Comparison of ENCODE assay signal across 7 mouse cellular contexts in the genomic region with DNA sequence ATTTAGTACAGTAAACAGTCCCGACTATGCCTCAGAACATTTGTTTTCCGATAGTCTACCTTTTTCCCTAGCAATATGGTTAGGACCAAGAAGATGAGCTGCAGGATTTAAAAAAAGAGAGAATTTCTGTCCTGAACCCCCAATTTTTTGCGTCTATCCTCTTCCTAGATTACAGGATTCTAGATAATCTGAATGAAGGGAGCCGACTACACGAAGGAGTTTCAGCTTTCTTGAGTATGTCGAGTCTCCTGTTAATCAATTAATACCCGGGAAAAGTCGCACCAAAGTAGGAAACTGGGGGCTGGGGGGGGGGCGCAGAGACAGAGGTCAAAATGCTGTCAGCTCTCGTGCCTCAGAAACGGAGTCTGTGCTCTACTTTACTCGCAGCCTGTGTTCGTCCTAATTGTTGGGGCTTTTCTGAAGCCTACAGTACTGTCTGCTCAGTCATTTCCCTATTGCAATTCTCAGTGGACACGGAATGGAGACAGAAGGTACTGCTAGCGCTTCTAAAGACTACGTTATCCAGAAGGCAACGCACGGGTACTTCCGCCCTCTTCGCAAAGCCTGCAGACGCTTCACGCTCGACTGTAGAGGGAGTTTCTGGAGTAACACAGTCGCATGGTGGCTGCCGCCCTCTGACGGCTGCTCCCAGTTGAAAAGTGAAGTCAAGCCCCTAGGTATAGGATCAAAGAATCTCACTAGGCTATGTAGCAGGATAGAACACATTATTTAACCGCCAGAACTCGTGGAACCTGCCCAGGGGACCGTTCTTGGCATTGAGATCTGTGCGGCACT. TPM values are rescaled to one million over a fixed set of nuclear protein-coding genes. Genes with fewer than 3 reads are reported as not detected.
A peak's percentile ranks its signal among the peaks of the same experiment; 100 is the strongest.
DNase-seq lines count a peak whose midpoint lies in the region; ATAC-seq lines count a peak whose summit lies in the region.

No protein-coding gene starts in this region.

- 3% methylated on average over 30 of the region's 30 CpGs for WGBS in hindbrain, embryonic 15.5 days

- intact Hi-C loops in left cerebral cortex, postnatal 14 days (cut with DNase I) = loop anchor here (2.0 kb wide), 1 partner anchor 78 kb away; the partner anchor contains the start of gene Megf8

- peak overlapping the region; percentile 77 for H3K4me2 ChIP-seq in hindbrain, embryonic 15.5 days

- peaks cover 42% of the 10 kb centered on the region for H3K4me1 ChIP-seq in hindbrain, embryonic 15.5 days (replicated peaks)

- H3K27me3 ChIP-seq in hindbrain, embryonic 15.5 days = no peaks in the 10 kb centered on the region

- no peak overlapping the region for H3K9ac ChIP-seq in hindbrain, embryonic 15.5 days

- H3K27ac ChIP-seq in hindbrain, embryonic 15.5 days (replicated peaks) = peak overlapping the region; percentile 89

- peak; percentile 51 for ATAC-seq in hindbrain, embryonic 15.5 days (ENCODE audit: low FRiP score, low read depth)
- peak; percentile 79 for ATAC-seq in megakaryocyte-erythroid progenitor cell, adult 5-6 weeks (replicated peaks; ENCODE audit: low FRiP score, low TSS enrichment, poor library complexity, severe bottlenecking)

- peak; percentile 88 to 95 for DNase-seq in adrenal gland, adult (ENCODE audit: inconsistent age in 2 of 2, low spot score in 1 of 2)
- peak; percentile 84 to 85 for DNase-seq in cerebellum, postnatal 36 days
- DNase-seq in gastrocnemius, adult 18-20 months (ENCODE audit: low spot score) = peak; percentile 90
- DNase-seq in left cerebral cortex, postnatal 14 days (ENCODE audit: low spot score in 2 of 2) = peak; percentile 89 to 93
- peak; percentile 85 to 90 for DNase-seq in right cerebral cortex, postnatal 36 days (ENCODE audit: low spot score in 2 of 2)

- H3K4me3 ChIP-seq in hindbrain, embryonic 15.5 days = peak overlapping the region; percentile 72

- no peaks in the 10 kb centered on the region for H3K9me3 ChIP-seq in hindbrain, embryonic 15.5 days

- H3K36me3 ChIP-seq in hindbrain, embryonic 15.5 days = peaks cover 5% of the 10 kb centered on the region

RNA-seq across cellular contexts. Expression of gene Gsk3a, which starts 1.4 kb away (rescaled TPM):
- total RNA-seq in gastrocnemius, adult 18-20 months (2021) = 10 to 100 TPM; 83.2 to 83.8 TPM
- polyA plus RNA-seq in hindbrain, embryonic 15.5 days (2015; fragmentation: Nextera tagmentation; extraction: Ambion mirVana) = 19.2 and 19.7 TPM in 2 replicates
- 100 to 1,000 TPM; 201 to 203 TPM for total RNA-seq in left cerebral cortex, postnatal 14 days (2021)
- 97.9 and 123 TPM in 2 replicates for total RNA-seq in megakaryocyte-erythroid progenitor cell, adult 5-6 weeks (2014; fragmentation: Nextera tagmentation)
- total RNA-seq in megakaryocyte-erythroid progenitor cell, adult 5-6 weeks (2017) = 49.1 and 74.7 TPM in 2 replicates

RNA-seq across cellular contexts. Expression of gene Erf, which starts 11.5 kb away (rescaled TPM):
- total RNA-seq in gastrocnemius, adult 18-20 months (2021) = 1 to 10 TPM; 5.7 to 7.3 TPM
- polyA plus RNA-seq in hindbrain, embryonic 15.5 days (2015; fragmentation: Nextera tagmentation; extraction: Ambion mirVana) = 3.4 and 4.4 TPM in 2 replicates
- 10 to 100 TPM; 68.6 to 70.7 TPM for total RNA-seq in left cerebral cortex, postnatal 14 days (2021)
- total RNA-seq in megakaryocyte-erythroid progenitor cell, adult 5-6 weeks (2014; fragmentation: Nextera tagmentation) = 8.7 and 18.9 TPM in 2 replicates
- total RNA-seq in megakaryocyte-erythroid progenitor cell, adult 5-6 weeks (2017) = 6.2 and 8.6 TPM in 2 replicates

RNA-seq across cellular contexts. Expression of gene Zfp526, which starts 17.8 kb away (rescaled TPM):
- total RNA-seq in gastrocnemius, adult 18-20 months (2021) = 1 to 10 TPM; 4.7 to 5.3 TPM
- polyA plus RNA-seq in hindbrain, embryonic 15.5 days (2015; fragmentation: Nextera tagmentation; extraction: Ambion mirVana) = 1.6 and 2.1 TPM in 2 replicates
- total RNA-seq in left cerebral cortex, postnatal 14 days (2021) = 10 to 100 TPM in 1 of 2 experiments, 1 to 10 TPM in 1; 9.2 to 10.3 TPM
- 18.8 and 20.3 TPM in 2 replicates for total RNA-seq in megakaryocyte-erythroid progenitor cell, adult 5-6 weeks (2014; fragmentation: Nextera tagmentation)
- 10.1 and 12.5 TPM in 2 replicates for total RNA-seq in megakaryocyte-erythroid progenitor cell, adult 5-6 weeks (2017)

RNA-seq across cellular contexts. Expression of gene Dedd2, which starts 18.6 kb away (rescaled TPM):
- total RNA-seq in gastrocnemius, adult 18-20 months (2021) = 1 to 10 TPM; 8.3 to 8.4 TPM
- polyA plus RNA-seq in hindbrain, embryonic 15.5 days (2015; fragmentation: Nextera tagmentation; extraction: Ambion mirVana) = 16.5 and 17.3 TPM in 2 replicates
- total RNA-seq in left cerebral cortex, postnatal 14 days (2021) = 10 to 100 TPM; 25.0 to 26.0 TPM
- 16.0 and 24.9 TPM in 2 replicates for total RNA-seq in megakaryocyte-erythroid progenitor cell, adult 5-6 weeks (2014; fragmentation: Nextera tagmentation)
- total RNA-seq in megakaryocyte-erythroid progenitor cell, adult 5-6 weeks (2017) = 13.5 and 15.2 TPM in 2 replicates

RNA-seq across cellular contexts. Expression of gene Cic, which starts 28.5 kb away (rescaled TPM):
- 10 to 100 TPM; 34.8 to 38.3 TPM for total RNA-seq in gastrocnemius, adult 18-20 months (2021)
- 32.5 and 38.5 TPM in 2 replicates for polyA plus RNA-seq in hindbrain, embryonic 15.5 days (2015; fragmentation: Nextera tagmentation; extraction: Ambion mirVana)
- 100 to 1,000 TPM; 246 to 255 TPM for total RNA-seq in left cerebral cortex, postnatal 14 days (2021)
- 125 and 134 TPM in 2 replicates for total RNA-seq in megakaryocyte-erythroid progenitor cell, adult 5-6 weeks (2014; fragmentation: Nextera tagmentation)
- total RNA-seq in megakaryocyte-erythroid progenitor cell, adult 5-6 weeks (2017) = 20.5 and 40.0 TPM in 2 replicates

Comparison
In these comparisons a context has a peak if more than half of its experiments do, and no peak if none do; other contexts are left out.
1. Peak in every context shown above with its lines: DNase-seq, ATAC-seq, H3K4me3 ChIP-seq and H3K27ac ChIP-seq.